Mouse (Mus musculus) left cerebral cortex, adult 8-10 months (tissue): ENCODE results near the gene Rbbp5. TPM values are rescaled to one million over a fixed set of nuclear protein-coding genes. Genes with fewer than 3 reads are reported as not detected.
"Not testable (repeated sequence)": the region's sequence is repeated elsewhere in the genome, so short reads cannot be mapped to it uniquely, and the experiment has no call there.

Experiments used
- DNase-seq, 2 experiments: peaks; one replicate each; pipeline ENCODE4 v3.0.0; 2022; ENCODE audit warnings: low spot score in 2 of 2
- total RNA-seq, 4 experiments: library from RNA; stranded (reverse); gene quantifications; 2 replicates each; pipeline ENCODE4 v1.2.4; 2022

Rbbp5 gene
- total RNA-seq, result 10 to 100 TPM; 52.3 to 63.4 (median 58.7) TPM

DNA sequence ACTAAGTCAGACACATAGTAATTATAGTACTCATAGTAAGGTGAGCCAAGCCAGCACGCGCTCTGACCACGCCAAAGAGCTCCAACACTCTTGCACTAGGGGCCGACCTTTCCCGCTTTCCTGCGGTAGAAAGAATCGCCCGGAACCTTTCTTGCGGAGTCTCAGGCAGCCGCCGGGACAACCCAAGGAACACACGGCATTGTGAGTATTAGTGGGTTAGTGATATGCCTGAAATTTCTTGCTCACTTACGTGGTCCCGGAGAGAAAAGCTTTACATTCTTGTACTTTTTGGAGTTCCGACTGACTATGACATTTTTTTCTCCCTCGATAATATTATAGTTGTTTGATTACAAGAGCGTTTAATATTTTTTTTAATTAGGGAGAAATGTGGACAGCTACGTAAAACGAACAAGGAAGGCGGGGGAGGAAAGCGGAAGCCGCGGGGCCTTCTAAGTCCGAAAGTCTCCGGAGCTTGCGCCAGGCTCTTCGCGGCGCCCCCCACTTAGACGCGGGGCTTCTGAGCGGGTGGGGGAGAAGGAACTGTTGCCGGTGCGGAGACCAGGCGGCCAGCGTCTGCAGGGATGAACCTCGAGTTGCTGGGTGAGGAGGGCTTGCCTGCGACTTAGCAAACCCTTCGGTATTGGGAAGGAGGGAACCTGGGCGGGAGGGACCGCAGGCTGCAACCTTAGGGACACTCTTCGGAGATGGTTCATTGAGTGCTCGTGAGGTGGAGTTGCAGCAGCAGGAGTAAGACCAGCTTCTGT is at the start of gene Rbbp5:
TSS of gene Rbbp5 (plus strand) at position 438 of the 764 bp plus-strand sequence.
- peak; percentile 70 to 90 for DNase-seq

DNA sequence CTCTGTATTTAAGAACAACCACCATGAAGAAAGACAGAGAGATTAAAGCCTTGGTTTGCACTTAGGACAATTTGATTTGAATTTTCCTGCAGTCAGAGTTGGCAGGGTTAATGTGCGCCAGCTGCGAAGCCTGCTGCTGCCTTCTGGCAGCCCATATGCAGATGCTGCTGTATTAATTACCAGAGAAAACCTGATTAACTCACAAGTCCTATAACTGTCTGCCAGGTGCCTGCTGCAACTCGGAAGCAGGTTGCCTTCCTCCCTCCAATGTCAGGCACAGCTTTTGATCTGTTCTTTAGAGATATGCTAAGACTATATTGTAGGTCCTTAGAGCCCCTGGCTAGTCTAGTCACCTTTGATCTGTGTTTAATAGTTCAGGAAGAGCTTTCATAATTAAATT is 46.3 kb upstream of the Rbbp5 start:
- no peak for DNase-seq

DNA sequence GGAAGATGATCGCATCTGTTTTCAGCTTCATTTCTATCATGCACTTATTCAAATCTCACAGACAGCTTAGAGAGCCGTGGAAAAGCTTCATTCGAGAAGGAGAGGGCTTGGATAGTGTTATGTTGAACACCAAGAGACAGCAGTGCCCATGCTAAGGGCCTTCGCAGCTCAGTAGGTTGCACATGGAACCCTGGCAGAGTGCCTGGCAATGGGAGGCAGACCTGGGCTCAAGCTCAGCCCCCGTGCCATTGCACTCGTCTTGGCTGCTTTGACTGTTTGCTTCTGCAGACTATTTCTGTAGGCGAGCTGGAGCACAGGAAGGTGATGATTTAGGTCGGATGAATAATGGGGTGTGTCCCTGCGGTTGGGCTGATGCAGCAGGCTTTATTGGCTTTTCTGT is 45.4 kb upstream of the Rbbp5 start:
- DNase-seq, result peak; percentile 25 to 50

DNA sequence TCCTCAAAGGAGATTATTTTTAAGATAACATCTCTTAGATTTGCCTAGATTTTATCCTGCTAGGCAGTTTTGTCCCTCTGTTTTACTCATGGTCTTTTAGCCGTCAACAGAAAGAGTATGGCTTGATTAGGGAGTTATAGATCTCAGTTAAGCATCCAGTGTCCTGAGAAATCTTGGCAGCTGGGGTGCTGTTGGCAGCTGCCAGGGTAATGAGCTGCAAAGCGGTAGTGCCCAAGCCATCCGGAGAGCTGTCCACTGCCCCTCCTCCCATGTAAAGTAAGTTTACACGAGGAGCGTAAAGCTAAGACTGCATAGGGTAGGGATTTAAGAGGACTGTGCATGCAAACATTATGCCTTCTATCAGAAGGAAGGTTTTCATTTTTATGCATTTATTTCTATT is 43.8 kb upstream of the Rbbp5 start:
- no peak for DNase-seq

DNA sequence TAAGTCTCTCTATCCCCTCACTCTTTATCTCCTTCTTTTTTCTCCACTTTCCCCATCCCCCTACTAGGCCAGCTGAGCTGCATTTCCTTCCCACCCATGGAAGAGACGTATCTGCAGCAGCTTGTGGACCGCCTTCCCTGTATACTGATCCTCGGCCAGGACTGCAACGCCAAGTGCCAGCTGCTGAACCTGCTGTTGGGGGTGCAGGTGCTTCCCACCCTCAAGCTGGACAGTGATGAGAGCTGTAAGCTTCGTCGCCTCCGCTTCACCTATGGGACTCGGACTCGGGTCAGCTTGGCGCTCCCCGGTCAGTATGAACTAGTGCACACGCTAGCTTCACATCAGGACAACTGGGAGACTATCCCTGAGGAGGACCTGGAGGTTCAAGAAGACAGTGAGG is 43.1 kb upstream of the Rbbp5 start:
- no peak for DNase-seq

DNA sequence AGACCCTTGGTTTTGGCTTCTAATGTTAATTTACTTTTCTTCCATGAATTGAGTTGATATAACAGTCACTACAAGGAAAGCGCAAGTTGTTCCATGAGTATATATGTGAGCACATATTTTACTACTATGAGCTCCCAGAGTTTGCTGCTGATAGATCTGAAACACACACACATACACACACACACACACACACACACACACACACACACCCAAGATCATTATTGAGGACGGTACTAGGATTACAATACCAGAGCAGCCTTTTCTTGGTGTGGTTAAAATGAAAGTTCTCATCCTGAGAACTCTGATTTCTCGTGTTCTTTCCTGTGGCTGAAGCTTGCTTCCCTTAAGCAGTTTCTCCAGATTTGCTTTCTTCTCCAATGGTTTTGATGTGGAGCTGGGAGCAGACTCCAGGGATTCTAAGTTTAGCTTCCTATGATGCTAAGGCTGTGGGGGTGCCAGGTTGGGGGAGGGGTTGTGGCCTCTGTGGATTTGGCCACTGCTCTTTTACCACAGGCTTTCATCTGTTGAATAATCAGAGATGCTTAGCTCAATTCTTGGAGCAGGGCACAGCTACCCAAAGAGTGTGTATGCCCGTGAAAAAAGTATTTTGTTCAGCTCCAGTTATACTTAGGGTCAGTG is 40.7 kb upstream of the Rbbp5 start:
- DNase-seq, result no peak

DNA sequence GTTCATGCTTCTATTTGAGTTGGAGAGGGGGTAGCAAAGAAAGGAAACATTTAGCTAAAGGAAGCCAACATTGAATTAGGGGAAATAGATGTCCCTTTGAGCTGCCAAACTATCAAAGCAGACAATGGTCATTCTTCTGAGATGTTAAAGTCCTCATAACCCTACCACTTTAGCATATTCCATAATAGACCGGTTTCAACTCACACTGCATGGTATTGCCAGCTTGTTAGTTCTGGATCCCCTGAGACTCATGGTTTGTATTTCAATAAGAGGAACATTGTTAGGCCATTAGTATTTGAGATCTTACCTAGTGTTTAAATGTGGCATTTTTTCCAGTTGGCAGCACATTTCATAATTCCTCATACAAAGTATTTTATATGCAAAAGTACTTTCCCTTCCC is 40.2 kb upstream of the Rbbp5 start:
- no peak for DNase-seq

DNA sequence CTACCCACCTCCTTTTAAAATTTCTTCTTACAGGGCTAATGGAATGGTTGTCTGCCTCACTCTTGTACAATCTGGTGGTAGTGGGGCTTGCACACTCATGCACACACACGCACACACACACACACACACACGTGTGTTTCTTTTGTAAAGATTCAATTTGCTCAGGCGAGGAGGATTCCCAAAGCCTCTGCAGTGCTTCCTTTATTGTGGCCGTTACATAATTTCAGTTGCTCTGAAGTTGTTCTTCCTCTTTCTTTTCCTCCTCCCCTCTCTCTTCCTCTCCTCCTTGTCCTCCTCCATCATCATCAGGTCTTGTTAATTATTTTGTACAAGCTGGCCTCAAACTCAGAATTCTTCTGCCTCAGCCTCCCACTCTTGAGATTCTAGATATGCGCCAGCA is 39.8 kb upstream of the Rbbp5 start:
- no peak for DNase-seq

DNA sequence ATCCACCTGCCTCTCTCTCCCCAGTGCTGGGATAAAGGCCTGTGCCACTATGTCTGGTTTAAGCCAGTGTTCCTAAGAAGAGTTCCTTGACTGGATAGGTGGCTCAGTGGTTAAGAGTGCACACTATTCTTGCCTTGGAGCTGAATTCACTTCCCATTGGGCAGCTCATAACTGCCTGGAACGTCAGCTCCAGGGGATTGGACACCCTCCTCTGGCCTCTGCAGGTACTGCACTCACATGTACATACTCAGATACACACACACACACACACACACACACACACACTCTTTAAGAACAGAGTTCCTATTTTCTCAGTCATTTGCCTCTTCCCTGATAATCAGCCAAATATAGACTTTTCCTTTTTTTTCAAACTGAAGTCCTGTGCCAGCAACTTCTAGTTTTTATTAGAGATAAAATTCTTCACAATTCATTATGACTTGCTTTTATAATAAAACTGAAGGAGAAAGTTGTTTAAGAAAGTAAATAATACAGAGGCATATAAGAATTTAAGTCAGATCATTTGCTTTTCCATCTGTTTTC is 36.2 kb upstream of the Rbbp5 start:
- DNase-seq, result no peak

DNA sequence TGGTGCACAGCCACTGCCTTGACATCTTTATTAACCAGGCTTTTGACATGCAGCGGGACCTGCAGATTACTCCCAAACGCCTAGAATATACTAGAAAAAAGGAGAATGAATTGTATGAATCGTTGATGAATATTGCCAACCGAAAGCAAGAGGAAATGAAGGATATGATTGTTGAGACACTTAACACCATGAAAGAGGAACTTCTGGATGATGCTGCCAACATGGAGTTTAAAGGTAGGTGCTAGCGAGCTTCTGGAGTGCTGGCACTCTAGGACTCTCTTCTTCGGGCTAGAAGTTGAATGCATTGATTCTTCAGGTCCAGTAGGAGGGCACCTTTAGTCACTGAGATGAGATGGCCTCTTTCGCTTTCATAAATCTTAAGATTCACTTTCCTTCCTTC is 27.4 kb upstream of the Rbbp5 start:
- DNase-seq, result no peak

DNA sequence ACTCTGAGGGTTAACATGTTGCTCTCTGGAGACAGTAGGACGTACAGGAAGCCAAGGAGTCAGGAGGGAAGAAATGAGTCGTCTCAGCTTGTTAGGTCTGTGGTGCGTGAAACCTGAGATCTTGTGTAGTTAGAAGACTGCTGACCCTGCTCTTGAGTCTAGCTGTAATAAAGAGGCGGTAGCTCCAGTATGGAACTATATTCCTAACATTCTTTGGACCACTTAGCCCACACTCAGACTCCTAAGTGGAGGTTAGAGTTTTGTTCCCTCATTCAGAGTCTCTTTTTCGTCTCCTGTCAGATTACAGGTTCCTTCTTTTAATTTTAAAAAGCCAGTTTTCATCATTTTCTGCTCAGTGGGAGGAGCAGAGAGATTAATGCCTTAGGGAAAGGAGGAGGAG is 12.5 kb upstream of the Rbbp5 start:
- no peak for DNase-seq

DNA sequence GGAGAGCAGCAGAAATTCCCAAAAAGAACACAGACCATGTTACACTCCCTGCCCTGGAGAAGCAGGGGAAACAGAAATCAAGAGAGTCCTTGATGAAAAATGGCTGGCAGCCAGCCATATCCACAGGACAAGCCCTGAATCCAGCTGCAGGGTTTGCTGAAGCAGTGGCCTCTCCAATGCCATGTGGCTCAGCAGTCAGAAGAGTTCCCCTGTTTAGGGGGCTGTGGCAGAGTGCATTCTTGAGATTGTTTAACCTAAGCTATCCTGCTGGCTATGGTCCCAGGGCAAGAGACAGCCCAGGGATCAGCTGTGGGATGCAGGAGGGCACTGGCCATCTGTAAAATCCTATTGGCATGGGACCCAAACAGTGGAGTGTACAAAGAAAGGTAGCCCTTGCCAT is 8.2 kb upstream of the Rbbp5 start:
- no peak for DNase-seq

DNA sequence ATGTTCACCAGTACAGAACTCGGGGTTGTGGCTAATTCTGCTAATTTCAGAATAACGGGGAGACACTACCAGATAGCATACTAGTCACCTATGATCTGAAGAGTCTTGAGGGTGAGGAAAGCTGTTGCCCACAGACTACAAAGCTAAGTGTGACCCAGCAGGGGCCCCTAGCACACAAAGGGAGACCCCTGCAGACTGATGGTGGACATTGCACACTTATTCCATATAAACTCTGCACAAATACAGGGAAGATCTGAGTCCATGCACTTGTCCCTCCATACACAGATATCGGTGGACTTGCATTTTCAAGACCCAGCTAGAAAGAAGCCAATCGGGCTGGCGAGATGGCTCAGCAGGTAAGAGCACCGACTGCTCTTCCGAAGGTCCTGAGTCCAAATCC is 7.6 kb upstream of the Rbbp5 start:
- no peak for DNase-seq

DNA sequence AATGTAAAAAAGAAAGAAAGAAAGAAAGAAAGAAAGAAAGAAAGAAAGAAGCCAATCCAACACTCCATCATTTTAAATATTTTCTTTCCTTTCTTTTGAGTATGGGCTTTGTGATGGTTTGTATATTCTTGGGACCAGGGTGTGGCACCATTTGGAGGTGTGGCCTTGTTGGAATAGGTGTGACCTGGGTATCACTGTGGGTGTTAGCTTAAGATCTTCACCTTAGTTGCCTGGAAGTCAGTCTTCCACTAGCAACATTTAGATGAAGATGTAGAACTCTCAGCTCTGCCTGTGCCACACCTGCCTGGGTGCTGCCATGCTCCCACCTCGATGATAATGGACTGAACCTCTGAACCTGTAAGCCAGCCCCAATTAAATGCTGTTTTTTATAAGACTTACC is 7.1 kb upstream of the Rbbp5 start:
- DNase-seq, result not testable (repeated sequence)

DNA sequence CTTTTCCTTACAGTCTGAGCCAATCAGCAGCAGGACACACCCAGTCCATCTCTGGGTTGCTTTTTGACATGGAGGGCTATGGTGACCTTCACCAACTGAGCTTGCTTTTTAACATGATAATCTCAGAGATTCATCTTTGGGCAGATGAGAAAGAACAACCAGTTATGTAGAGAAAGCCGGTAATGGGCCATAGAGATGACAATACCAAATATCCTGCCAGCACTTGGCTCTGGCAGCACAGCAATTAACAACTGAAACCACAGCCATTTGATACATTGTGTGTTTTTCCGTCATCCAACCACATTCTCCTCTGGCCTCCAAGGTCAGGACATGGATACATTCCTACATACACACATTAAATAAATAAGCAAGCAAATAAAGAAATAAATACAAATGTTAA is 6.1 kb upstream of the Rbbp5 start:
- DNase-seq, result no peak

DNA sequence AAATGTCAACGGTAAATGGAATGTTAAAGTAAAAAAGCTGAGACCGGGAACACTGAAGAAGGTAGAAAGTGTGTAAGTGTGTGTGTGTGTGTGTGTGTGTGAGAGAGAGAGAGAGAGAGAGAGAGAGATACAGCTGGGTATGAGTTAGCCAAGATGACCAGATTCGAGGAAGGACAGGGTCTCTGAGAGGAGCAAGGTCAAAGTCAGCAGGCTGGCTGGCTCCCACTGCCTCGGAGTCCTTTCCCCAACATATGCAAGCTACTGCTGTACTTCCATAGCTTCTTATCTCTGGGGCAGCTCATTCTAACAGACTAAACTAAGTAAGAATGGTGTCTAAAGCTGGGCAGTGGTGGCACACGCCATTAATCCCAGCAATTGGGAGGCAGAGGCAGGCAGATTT is 5.7 kb upstream of the Rbbp5 start:
- no peak for DNase-seq

DNA sequence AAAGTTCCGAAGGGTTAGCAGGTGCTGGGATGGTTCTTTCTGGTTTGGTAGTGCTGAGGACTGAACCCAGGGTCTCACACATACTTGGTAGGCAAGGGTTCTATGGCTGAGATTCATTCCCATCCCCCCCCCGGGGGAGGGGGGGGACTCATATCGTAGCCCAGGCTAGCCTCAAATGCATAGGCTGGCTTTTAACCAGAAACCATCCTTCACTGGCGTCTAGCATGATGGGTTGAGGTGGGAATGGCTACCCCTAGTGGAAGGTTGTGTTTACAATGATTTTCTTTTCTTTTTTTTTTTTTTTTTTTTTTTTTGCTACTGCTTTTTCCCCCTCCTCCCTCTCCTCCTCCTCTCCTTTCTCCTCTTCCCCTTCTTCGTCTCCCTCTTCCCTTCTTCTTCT is 4.6 kb upstream of the Rbbp5 start:
- DNase-seq, result no peak

DNA sequence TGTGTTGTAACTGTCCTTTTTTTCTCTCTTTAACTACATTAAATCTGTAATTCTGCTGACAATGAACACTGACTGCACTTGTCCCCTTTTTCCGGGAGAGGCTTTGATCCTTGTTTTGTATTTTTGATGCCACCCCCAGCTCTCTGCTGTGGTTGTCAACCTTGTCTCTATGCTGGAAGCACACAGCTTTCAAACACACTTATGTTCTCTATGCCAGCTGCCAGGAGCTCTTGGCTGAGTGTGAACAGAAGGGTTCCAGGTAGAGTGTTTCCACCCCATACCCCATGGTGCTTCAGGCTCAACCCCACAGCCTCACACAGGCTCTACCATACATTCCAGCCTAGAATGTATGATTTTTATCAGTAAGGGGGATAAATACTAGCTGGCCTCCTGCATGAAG is 2.7 kb upstream of the Rbbp5 start:
- no peak for DNase-seq

DNA sequence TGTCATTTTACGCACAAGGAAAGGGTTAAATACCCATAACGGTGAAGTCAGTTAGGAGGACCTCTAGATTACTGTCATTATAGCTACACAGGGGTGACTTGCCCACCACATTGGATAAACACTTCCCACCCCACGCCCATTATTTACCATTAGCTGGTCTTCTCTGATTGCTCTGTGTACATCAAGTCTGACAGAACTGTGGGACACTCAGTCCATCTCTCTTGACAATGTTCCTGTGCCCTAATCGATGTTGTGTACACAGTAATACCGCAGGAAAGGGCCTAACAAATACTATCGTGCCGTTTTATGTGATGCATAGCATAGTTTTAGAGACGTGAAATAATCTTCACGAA is 614 bp upstream of the Rbbp5 start:
- DNase-seq, result no peak

DNA sequence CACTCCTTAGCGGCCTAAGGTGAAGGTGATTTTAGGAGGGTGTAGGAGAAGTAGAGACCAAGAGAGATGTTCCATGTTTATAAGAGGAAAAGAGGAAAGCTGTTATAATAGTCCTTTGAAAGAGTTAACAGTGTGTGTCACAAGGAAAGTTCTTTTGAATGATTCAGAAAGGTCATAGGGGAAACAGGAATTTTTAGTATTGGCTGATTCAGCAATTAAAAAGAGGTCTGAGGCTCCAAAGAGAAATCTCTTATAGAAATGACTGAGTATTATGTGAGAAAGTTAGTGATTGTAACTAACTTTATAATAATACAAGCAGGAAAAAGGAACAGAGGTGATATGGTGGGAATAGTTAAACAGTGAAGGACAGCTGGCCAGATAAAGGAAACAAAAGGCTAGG is 2.3 kb downstream of the Rbbp5 start:
- DNase-seq, result no peak

DNA sequence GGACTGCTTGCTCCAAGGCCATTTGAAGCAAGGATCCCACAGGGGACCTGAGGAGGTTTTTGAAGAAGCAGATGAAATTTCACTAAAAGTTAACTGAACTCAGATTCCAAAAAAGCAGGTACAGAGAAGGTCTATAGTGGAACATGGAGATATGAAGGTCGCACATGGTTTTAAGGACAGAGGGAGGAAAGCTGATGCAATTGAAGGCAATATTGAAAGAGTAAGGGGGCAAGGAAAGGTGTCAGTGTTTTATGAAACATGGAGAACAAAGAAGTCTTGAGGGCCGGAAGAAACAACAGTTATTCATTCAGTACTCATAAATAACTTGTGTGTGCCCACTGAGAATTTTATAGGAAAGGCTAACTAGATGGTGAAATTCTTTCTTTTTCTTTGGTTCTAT is 4.5 kb downstream of the Rbbp5 start:
- DNase-seq, result no peak

DNA sequence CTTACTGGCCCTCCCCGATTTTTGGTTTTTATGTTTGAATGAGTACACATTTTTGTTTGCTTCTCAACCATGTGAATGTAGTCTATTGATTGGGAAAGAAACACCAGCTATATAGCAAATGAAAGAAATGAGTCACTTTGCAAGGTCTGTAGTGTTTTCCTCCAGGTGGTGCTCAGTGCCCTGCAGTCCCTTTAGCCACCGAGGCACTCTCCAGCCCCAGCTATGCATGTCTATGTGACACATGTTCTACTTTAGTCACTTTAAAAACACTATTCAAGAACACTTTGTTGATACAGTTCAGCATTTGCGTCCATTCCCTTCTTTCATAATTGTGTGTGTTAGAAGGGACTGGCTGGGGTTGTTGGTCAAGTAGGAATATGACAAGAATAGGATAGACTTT is 6.1 kb downstream of the Rbbp5 start:
- DNase-seq, result no peak

DNA sequence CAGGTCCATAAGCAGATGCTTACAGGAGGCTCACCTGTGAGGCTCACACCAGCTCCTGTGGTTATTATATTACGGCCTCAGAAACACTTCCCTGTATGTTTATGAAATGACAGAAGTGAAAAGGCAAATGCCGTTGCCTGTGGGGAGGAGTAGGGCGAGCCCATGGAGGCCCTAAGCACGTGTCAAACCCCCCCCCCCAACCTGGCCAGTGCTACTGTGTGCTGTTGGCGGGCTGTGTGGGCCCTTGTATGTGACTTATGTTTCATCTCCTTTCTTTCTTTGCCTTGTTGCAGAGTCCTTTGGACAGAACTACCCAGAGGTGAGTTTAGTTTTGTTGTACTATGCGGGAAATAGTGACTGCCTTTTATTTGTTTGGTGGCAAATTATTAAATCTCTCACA is 6.6 kb downstream of the Rbbp5 start:
- no peak for DNase-seq
